Mouse (Mus musculus): ENCODE results near the gene Sla2. TPM values are rescaled to one million over a fixed set of nuclear protein-coding genes. Genes with fewer than 3 reads are reported as not detected.
"Not testable (repeated sequence)": the region's sequence is repeated elsewhere in the genome, so short reads cannot be mapped to it uniquely, and the experiment has no call there.

Sla2 gene
- polyA plus RNA-seq, 1 experiment from 2014 or later, result 0.37 TPM

GRCm38 (mm10) chr2:156899184-156899583 is 12.2 kb upstream of the Sla2 start:
- ATAC-seq (ENCODE audit: low FRiP score, low read depth), result no peak
- WGBS, result 77% methylated on average over 4 of the region's 4 CpGs

GRCm38 (mm10) chr2:156898374-156898773 is 11.4 kb upstream of the Sla2 start:
- H3K27ac ChIP-seq (replicated peaks), result no peak overlapping the region
- ATAC-seq (ENCODE audit: low FRiP score, low read depth), result no peak
- no peaks in the 10 kb centered on the region for H3K4me1 ChIP-seq
- no peaks in the 10 kb centered on the region for H3K27me3 ChIP-seq
- no peak overlapping the region for H3K9ac ChIP-seq (replicated peaks)
- H3K9me3 ChIP-seq, result no peaks in the 10 kb centered on the region
- WGBS, result 75% methylated on average over 4 of the region's 4 CpGs
- no peaks in the 10 kb centered on the region for H3K36me3 ChIP-seq
- no peak overlapping the region for H3K4me2 ChIP-seq (replicated peaks)
- no peak overlapping the region for H3K4me3 ChIP-seq

More at GRCm38 (mm10) chr2:156899184-156899583, 12.2 kb upstream of the Sla2 start:
- Histone ChIP-seq H3K4me2 (replicated peaks) (no peak overlapping the region), H3K4me3 (no peak overlapping the region), H3K9me3 (no peaks in the 10 kb centered on the region), H3K4me1 (no peaks in the 10 kb centered on the region), H3K36me3 (no peaks in the 10 kb centered on the region), H3K27me3 (no peaks in the 10 kb centered on the region), H3K9ac (replicated peaks) (no peak overlapping the region), H3K27ac (replicated peaks) (no peak overlapping the region)

- WGBS, result 89% methylated on average over 9 of the region's 9 CpGs
- Histone ChIP-seq H3K4me3 (no peak overlapping the region), H3K4me2 (replicated peaks) (no peak overlapping the region), H3K27ac (replicated peaks) (no peak overlapping the region), H3K9me3 (no peaks in the 10 kb centered on the region), H3K27me3 (no peaks in the 10 kb centered on the region), H3K9ac (replicated peaks) (no peak overlapping the region), H3K4me1 (peaks cover 5% of the 10 kb centered on the region; the same call in 1 of the 2 replicates), H3K36me3 (no peaks in the 10 kb centered on the region)
- ATAC-seq (ENCODE audit: low FRiP score, low read depth), result no peak
These were observed 10.0 kb upstream of the Sla2 start for GRCm38 (mm10) chr2:156897034-156897433.

GRCm38 (mm10) chr2:156896384-156896914 is 9.5 kb upstream of the Sla2 start:
- WGBS, result 83% methylated on average over 9 of the region's 9 CpGs
- Histone ChIP-seq H3K36me3 (no peaks in the 10 kb centered on the region), H3K9ac (replicated peaks) (no peak overlapping the region), H3K9me3 (no peaks in the 10 kb centered on the region), H3K27me3 (no peaks in the 10 kb centered on the region), H3K4me1 (peaks cover 8% of the 10 kb centered on the region; the same call in 1 of the 2 replicates), H3K4me3 (no peak overlapping the region), H3K27ac (replicated peaks) (no peak overlapping the region), H3K4me2 (replicated peaks) (no peak overlapping the region)
- ATAC-seq (ENCODE audit: low FRiP score, low read depth), result no peak

GRCm38 (mm10) chr2:156894496-156895265 is 7.7 kb upstream of the Sla2 start:
- Histone ChIP-seq H3K9me3 (no peaks in the 10 kb centered on the region), H3K4me3 (no peak overlapping the region), H3K4me2 (replicated peaks) (no peak overlapping the region), H3K4me1 (peaks cover 8% of the 10 kb centered on the region; the same call in 1 of the 2 replicates), H3K27me3 (no peaks in the 10 kb centered on the region), H3K27ac (replicated peaks) (no peak overlapping the region), H3K36me3 (no peaks in the 10 kb centered on the region), H3K9ac (replicated peaks) (no peak overlapping the region)
- WGBS, result 86% methylated on average over 15 of the region's 15 CpGs
- ATAC-seq (ENCODE audit: low FRiP score, low read depth), result no peak

GRCm38 (mm10) chr2:156892821-156893220 is 5.8 kb upstream of the Sla2 start:
- no peak overlapping the region for H3K4me2 ChIP-seq (replicated peaks)
- 67% methylated on average over 6 of the region's 6 CpGs for WGBS
- H3K27ac ChIP-seq (replicated peaks), result no peak overlapping the region
- H3K4me1 ChIP-seq, result peaks cover 8% of the 10 kb centered on the region; the same call in 1 of the 2 replicates
- no peak overlapping the region for H3K9ac ChIP-seq (replicated peaks)
- no peaks in the 10 kb centered on the region for H3K36me3 ChIP-seq
- ATAC-seq (ENCODE audit: low FRiP score, low read depth), result no peak
- H3K27me3 ChIP-seq, result no peaks in the 10 kb centered on the region
- H3K4me3 ChIP-seq, result no peak overlapping the region
- no peaks in the 10 kb centered on the region for H3K9me3 ChIP-seq

GRCm38 (mm10) chr2:156892240-156892639 is 5.2 kb upstream of the Sla2 start:
- ATAC-seq (ENCODE audit: low FRiP score, low read depth), result no peak
- 36% methylated on average over 3 of the region's 3 CpGs for WGBS
- Histone ChIP-seq H3K9ac (replicated peaks) (no peak overlapping the region), H3K4me1 (peaks cover 8% of the 10 kb centered on the region; the same call in 1 of the 2 replicates), H3K27ac (replicated peaks) (0 out of 2 replicates have a peak overlapping the region, but pooled peaks have one; percentile 46), H3K4me2 (replicated peaks) (no peak overlapping the region), H3K36me3 (no peaks in the 10 kb centered on the region), H3K9me3 (no peaks in the 10 kb centered on the region), H3K27me3 (no peaks in the 10 kb centered on the region), H3K4me3 (no peak overlapping the region)

- Histone ChIP-seq H3K36me3 (no peaks in the 10 kb centered on the region), H3K9me3 (no peaks in the 10 kb centered on the region), H3K4me1 (peaks cover 8% of the 10 kb centered on the region; the same call in 1 of the 2 replicates), H3K27me3 (no peaks in the 10 kb centered on the region), H3K4me2 (replicated peaks) (no peak overlapping the region), H3K27ac (replicated peaks) (no peak overlapping the region), H3K9ac (replicated peaks) (no peak overlapping the region), H3K4me3 (no peak overlapping the region)
- ATAC-seq (ENCODE audit: low FRiP score, low read depth), result no peak
- WGBS, result 77% methylated on average over 3 of the region's 3 CpGs
These were observed 1.5 kb upstream of the Sla2 start for GRCm38 (mm10) chr2:156888490-156888889.

GRCm38 (mm10) chr2:156886084-156886631 is 834 bp downstream of the Sla2 start:
- 84% methylated on average over 10 of the region's 10 CpGs for WGBS
- Histone ChIP-seq H3K27me3 (no peaks in the 10 kb centered on the region), H3K27ac (replicated peaks) (no peak overlapping the region), H3K4me3 (no peak overlapping the region), H3K4me2 (replicated peaks) (no peak overlapping the region), H3K4me1 (no peaks in the 10 kb centered on the region), H3K9me3 (no peaks in the 10 kb centered on the region), H3K9ac (replicated peaks) (no peak overlapping the region), H3K36me3 (no peaks in the 10 kb centered on the region)
- no peak for ATAC-seq (ENCODE audit: low FRiP score, low read depth)

- not testable (repeated sequence) for H3K36me3 ChIP-seq; H3K4me1 ChIP-seq; ATAC-seq (ENCODE audit: low FRiP score, low read depth); H3K27me3 ChIP-seq; H3K4me2 ChIP-seq (replicated peaks); H3K9me3 ChIP-seq; H3K9ac ChIP-seq (replicated peaks); H3K4me3 ChIP-seq; H3K27ac ChIP-seq (replicated peaks)
- 76% methylated on average over 2 of the region's 2 CpGs for WGBS
These were observed 1.3 kb downstream of the Sla2 start for GRCm38 (mm10) chr2:156885666-156886065.

GRCm38 (mm10) chr2:156884396-156885211 is 2.4 kb downstream of the Sla2 start:
- Histone ChIP-seq H3K4me2 (replicated peaks) (no peak overlapping the region), H3K27me3 (no peaks in the 10 kb centered on the region), H3K36me3 (no peaks in the 10 kb centered on the region), H3K4me3 (no peak overlapping the region), H3K9me3 (no peaks in the 10 kb centered on the region), H3K27ac (replicated peaks) (no peak overlapping the region), H3K9ac (replicated peaks) (no peak overlapping the region), H3K4me1 (no peaks in the 10 kb centered on the region)
- no peak for ATAC-seq (ENCODE audit: low FRiP score, low read depth)
- WGBS, result 93% methylated on average over 10 of the region's 10 CpGs
